Mouse (Mus musculus) liver, postnatal 0 days (tissue): Measurements from ENCODE around the gene Rfx4. TPM values are rescaled to one million over a fixed set of nuclear protein-coding genes. Genes with fewer than 3 reads are reported as not detected.

Experiments used
- ATAC-seq: fragments of 200-750 bp; cut with Nextera tagmentation; 2 replicates; pipeline ENCODE4 v1.8.0; 2017; ENCODE audit warnings: mild to moderate bottlenecking, moderate library complexity
- DNase-seq: peaks from one replicate; pipeline ENCODE4 v3.0.0-alpha.2; 2016
- H3K27ac ChIP-seq: fragments of 300-500 bp; sonication (generic); 2 replicates; pipeline ENCODE4 v1.5.1; 2014; ENCODE audit warnings: antibody characterized with exemption, moderate library complexity, mild to moderate bottlenecking, low read depth
- H3K27me3 ChIP-seq: fragments of 300-500 bp; sonication (generic); 2 replicates; pipeline ENCODE4 v1.6.1; 2014; ENCODE audit warnings: low read length, control low read depth, mixed read lengths; ENCODE audit not compliant: insufficient read depth
- H3K36me3 ChIP-seq: fragments of 300-500 bp; sonication (generic); replicated peaks from 2 replicates; pipeline ENCODE4 v1.6.1; 2014; ENCODE audit warnings: mild to moderate bottlenecking, control low read depth, low read length, moderate library complexity, mixed read lengths; ENCODE audit not compliant: insufficient read depth
- H3K4me1 ChIP-seq: fragments of 300-500 bp; sonication (generic); 2 replicates; pipeline ENCODE4 v1.6.1; 2014; ENCODE audit warnings: antibody characterized with exemption, mild to moderate bottlenecking, control low read depth; ENCODE audit not compliant: insufficient read depth
- H3K4me2 ChIP-seq: fragments of 300-500 bp; sonication (generic); 2 replicates; pipeline ENCODE4 v1.6.1; 2014; ENCODE audit warnings: low read depth, mild to moderate bottlenecking, low read length, moderate library complexity, mixed read lengths
- H3K4me3 ChIP-seq: fragments of 300-500 bp; sonication (generic); 2 replicates; pipeline ENCODE4 v1.5.1; 2014; ENCODE audit warnings: low read depth, low read length
- H3K9ac ChIP-seq: fragments of 300-500 bp; sonication (generic); replicated peaks from 2 replicates; pipeline ENCODE4 v1.6.1; 2014; ENCODE audit warnings: mild to moderate bottlenecking, moderate library complexity
- H3K9me3 ChIP-seq: fragments of 300-500 bp; sonication (generic); 2 replicates; pipeline ENCODE4 v1.6.1; 2016; ENCODE audit warnings: mild to moderate bottlenecking, control low read depth, low read length, mixed read lengths
- CTCF ChIP-seq: sonication (generic); IDR thresholded peaks from 2 replicates; pipeline ENCODE4 v1.5.1; 2016; ENCODE audit warnings: antibody characterized with exemption, low read depth
- EP300 ChIP-seq: IDR thresholded peaks from 2 replicates; pipeline ENCODE4 v1.6.1; 2016; ENCODE audit warnings: antibody characterized with exemption, low read depth, mild to moderate bottlenecking
- WGBS: fragments of 180-500 bp; shearing (Covaris S2); extraction: QIAGEN DNeasy Blood & Tissue Kit; methylation state at CpG from one replicate; pipeline ENCODE4 v1.1.7; 2014; ENCODE audit not compliant: insufficient replicate concordance; 5-methylcytosine and 5-hydroxymethylcytosine counted together
- polyA plus RNA-seq: library from polyadenylated mRNA; unstranded; fragments of >200 nt; fragmentation: Nextera tagmentation; extraction: Ambion mirVana; gene quantifications from 2 replicates; pipeline ENCODE4 v1.2.1, GENCODE M21; 2015

The Rfx4 gene
- polyA plus RNA-seq, 1 experiment from 2014 or later, result not detected

- Histone ChIP-seq H3K36me3 (no peaks in the 10 kb centered on the region), H3K9ac (no peak overlapping the region), H3K27ac (no peak overlapping the region), H3K4me3 (no peak overlapping the region), H3K4me2 (no peak overlapping the region), H3K27me3 (no peaks in the 10 kb centered on the region), H3K4me1 (no peaks in the 10 kb centered on the region), H3K9me3 (no peaks in the 10 kb centered on the region)
- DNase-seq (no peak), ATAC-seq (no peak)
- TF ChIP-seq EP300, result no peak
- TF ChIP-seq CTCF, result no peak
- 41% methylated on average over 9 of the region's 9 CpGs for WGBS
These were observed 141.4 kb downstream of the Rfx4 start for GRCm38 (mm10) chr10:84896941-84897930.

DNA sequence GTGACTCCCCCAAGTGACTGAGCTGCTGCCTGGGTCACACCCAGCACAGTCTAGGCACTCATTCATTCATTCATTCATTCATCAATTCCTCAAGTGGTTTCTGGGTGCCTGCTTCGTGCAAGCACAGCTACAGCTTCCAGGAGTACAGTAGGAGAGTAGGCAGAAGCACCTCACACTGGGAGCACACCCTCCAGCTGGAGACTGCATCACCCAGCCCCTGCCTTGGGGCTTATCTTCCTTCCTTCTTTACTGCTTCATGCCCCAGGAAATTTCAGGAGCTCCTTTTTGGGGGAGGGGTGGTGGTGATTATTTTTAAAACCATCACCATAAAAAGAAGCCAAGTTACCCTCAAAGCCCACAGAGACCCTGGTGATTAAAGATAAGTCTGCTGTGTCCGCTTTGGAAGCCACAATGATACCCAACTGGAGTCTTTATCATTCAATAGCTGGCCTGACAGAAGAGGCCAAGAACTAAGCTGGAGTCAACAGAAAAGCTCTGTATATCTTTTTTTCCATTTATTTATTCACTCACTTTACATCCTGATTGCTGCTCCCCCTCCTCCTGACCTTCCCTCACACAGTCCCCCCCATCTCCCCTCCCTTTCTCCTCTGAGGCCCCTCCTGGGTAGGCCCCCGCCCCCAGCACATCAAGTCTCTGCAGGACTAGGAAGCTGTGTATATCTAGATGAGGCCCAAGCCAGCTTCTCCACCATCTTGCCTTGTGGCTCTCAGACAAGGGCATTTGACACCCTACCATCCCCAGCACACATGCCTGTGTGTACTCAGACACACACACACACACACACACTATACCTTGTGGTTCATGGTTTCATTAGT lies 142.5 kb downstream of the Rfx4 start:
- Histone ChIP-seq H3K4me1 (no peaks in the 10 kb centered on the region), H3K36me3 (no peaks in the 10 kb centered on the region), H3K27me3 (no peaks in the 10 kb centered on the region), H3K9ac (no peak overlapping the region), H3K4me2 (no peak overlapping the region), H3K27ac (no peak overlapping the region), H3K9me3 (no peaks in the 10 kb centered on the region), H3K4me3 (no peak overlapping the region)
- 41% methylated on average over 3 of the region's 3 CpGs for WGBS
- ATAC-seq, result no peak
- DNase-seq, result no peak
- TF ChIP-seq EP300, result no peak
- no peak for TF ChIP-seq CTCF

GRCm38 (mm10) chr10:84901676-84902075 lies 145.8 kb downstream of the Rfx4 start:
- no peak for TF ChIP-seq EP300
- no peak for TF ChIP-seq CTCF
- 83% methylated on average over 5 of the region's 5 CpGs for WGBS
- ATAC-seq, result no peak
- H3K27ac ChIP-seq, result no peak overlapping the region
- no peak for DNase-seq
- H3K4me3 ChIP-seq, result no peak overlapping the region
- H3K4me2 ChIP-seq, result no peak overlapping the region
- H3K27me3 ChIP-seq, result no peaks in the 10 kb centered on the region
- H3K4me1 ChIP-seq, result no peaks in the 10 kb centered on the region
- no peaks in the 10 kb centered on the region for H3K9me3 ChIP-seq
- no peaks in the 10 kb centered on the region for H3K36me3 ChIP-seq
- H3K9ac ChIP-seq, result no peak overlapping the region

DNA sequence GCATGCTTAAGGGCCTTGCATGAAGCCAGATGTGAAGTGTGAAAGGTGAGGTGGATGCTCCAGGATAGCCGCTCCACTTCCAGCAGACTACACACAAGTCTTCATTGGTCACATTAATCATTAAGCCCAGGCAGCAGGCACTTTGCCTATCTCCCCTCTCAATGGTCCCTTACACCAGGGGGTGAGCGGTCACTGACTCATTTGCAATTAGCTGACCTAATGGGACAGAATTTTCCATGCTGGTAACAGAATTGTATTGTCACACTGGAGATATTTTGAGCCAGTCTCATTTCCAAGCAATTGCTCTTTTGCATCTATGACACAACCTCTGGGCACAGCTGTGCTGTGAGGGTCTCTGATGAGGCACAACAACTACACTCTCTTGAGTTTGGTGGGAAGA lies 146.4 kb downstream of the Rfx4 start:
- H3K9ac ChIP-seq, result no peak overlapping the region
- H3K27ac ChIP-seq, result no peak overlapping the region
- no peaks in the 10 kb centered on the region for H3K9me3 ChIP-seq
- TF ChIP-seq CTCF (no peak), EP300 (no peak)
- H3K4me2 ChIP-seq, result no peak overlapping the region
- H3K4me1 ChIP-seq, result no peaks in the 10 kb centered on the region
- H3K36me3 ChIP-seq, result no peaks in the 10 kb centered on the region
- WGBS, result 69% methylated on average over 2 of the region's 2 CpGs
- DNase-seq (no peak), ATAC-seq (no peak)
- H3K4me3 ChIP-seq, result no peak overlapping the region
- no peaks in the 10 kb centered on the region for H3K27me3 ChIP-seq

GRCm38 (mm10) chr10:84903307-84903706 lies 147.4 kb downstream of the Rfx4 start:
- peak overlapping the region; percentile 48; the same call in 1 of the 2 replicates for H3K4me2 ChIP-seq
- no peak for TF ChIP-seq EP300
- TF ChIP-seq CTCF, result no peak
- ATAC-seq (no peak), DNase-seq (no peak)
- no peaks in the 10 kb centered on the region for H3K9me3 ChIP-seq
- H3K27me3 ChIP-seq, result no peaks in the 10 kb centered on the region
- no peaks in the 10 kb centered on the region for H3K36me3 ChIP-seq
- H3K27ac ChIP-seq, result no peak overlapping the region
- no peak overlapping the region for H3K9ac ChIP-seq
- WGBS, result 44% methylated on average over 7 of the region's 7 CpGs
- no peak overlapping the region for H3K4me3 ChIP-seq
- H3K4me1 ChIP-seq, result no peaks in the 10 kb centered on the region

DNA sequence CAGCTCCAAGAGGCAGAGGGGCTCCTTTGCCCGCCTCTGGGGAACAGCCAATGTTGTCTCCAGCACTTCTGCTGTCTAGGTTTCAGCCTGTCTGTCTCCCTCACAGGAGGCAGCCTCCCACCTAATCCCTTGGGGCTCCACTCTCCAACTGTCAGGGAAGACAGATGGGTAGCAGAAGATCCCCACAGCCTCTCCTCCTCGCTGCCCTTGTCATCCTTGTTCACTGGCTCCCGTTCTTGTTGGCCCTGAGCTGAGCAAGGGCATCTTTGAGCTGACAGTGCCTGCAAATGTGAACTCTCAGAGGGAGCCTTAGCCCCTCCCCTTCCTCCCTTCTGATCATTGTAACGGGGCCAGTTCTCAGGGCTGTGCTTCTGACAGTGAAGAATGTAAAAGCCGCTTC lies 147.9 kb downstream of the Rfx4 start:
- WGBS, result 14% methylated on average over 5 of the region's 5 CpGs
- TF ChIP-seq EP300, result no peak
- TF ChIP-seq CTCF, result no peak
- Histone ChIP-seq H3K36me3 (no peaks in the 10 kb centered on the region), H3K27me3 (no peaks in the 10 kb centered on the region), H3K4me3 (no peak overlapping the region), H3K4me2 (peak overlapping the region; percentile 48), H3K9ac (no peak overlapping the region), H3K4me1 (no peaks in the 10 kb centered on the region), H3K27ac (no peak overlapping the region), H3K9me3 (no peaks in the 10 kb centered on the region)
- DNase-seq (no peak), ATAC-seq (no peak)
